Mouse (Mus musculus) kidney, adult 2 months (tissue): ENCODE results near the gene Acaa1a. TPM values are rescaled to one million over a fixed set of nuclear protein-coding genes. Genes with fewer than 3 reads are reported as not detected.
A peak's percentile ranks its signal among the peaks of the same experiment; 100 is the strongest.

Source experiments
- DNase-seq: peaks from one replicate; pipeline ENCODE4 v3.0.0; 2021
- H3K27ac ChIP-seq: fragments of 200-500 bp; 2 replicates; pipeline ENCODE4 v1.5.1; 2012; ENCODE audit warnings: low read depth, low read length, control low read depth, inconsistent platforms; ENCODE audit not compliant: insufficient read depth
- H3K27me3 ChIP-seq: fragments of 200-500 bp; replicated peaks from 2 replicates; pipeline ENCODE4 v1.6.1; 2012; ENCODE audit warnings: mild to moderate bottlenecking, moderate library complexity, low read length, inconsistent platforms; ENCODE audit not compliant: control insufficient read depth, insufficient read depth
- H3K36me3 ChIP-seq: fragments of 200-500 bp; 2 replicates; pipeline ENCODE4 v1.6.1; 2012; ENCODE audit warnings: mild to moderate bottlenecking, moderate library complexity, low read length, inconsistent platforms; ENCODE audit not compliant: control insufficient read depth, insufficient read depth
- H3K4me1 ChIP-seq: fragments of 200-500 bp; 2 replicates; pipeline ENCODE4 v1.6.1; 2011; ENCODE audit warnings: low read length; ENCODE audit not compliant: control insufficient read depth, insufficient read depth
- H3K4me3 ChIP-seq: fragments of 200-500 bp; 2 replicates; pipeline ENCODE4 v1.5.1; 2011; ENCODE audit warnings: mild to moderate bottlenecking, low read depth, low read length, control low read depth; ENCODE audit not compliant: insufficient read depth
- CTCF ChIP-seq: fragments of 200-500 bp; conservative IDR thresholded peaks from 2 replicates; pipeline ENCODE4 v1.5.1; 2011; ENCODE audit warnings: low read depth, mild to moderate bottlenecking, control low read depth, low read length, moderate library complexity, mixed read lengths; ENCODE audit not compliant: insufficient read depth, insufficient read length
- POLR2A ChIP-seq: fragments of 200-500 bp; IDR thresholded peaks from one replicate; pipeline ENCODE4 v1.6.1; 2011; ENCODE audit warnings: low read depth, low read length, control low read depth
- WGBS: fragments of 180-500 bp; shearing (Covaris S2); methylation state at CpG from one replicate; pipeline ENCODE4 v1.1.7; 2018; 5-methylcytosine and 5-hydroxymethylcytosine counted together
- polyA plus RNA-seq: library from polyadenylated mRNA; depleted of rRNA; stranded (reverse); fragments of >200 nt; gene quantifications from 2 replicates; pipeline ENCODE4 v1.2.3, GENCODE M21; 2012

Acaa1a gene
- polyA plus RNA-seq, 1 experiment, result 229 TPM

DNA sequence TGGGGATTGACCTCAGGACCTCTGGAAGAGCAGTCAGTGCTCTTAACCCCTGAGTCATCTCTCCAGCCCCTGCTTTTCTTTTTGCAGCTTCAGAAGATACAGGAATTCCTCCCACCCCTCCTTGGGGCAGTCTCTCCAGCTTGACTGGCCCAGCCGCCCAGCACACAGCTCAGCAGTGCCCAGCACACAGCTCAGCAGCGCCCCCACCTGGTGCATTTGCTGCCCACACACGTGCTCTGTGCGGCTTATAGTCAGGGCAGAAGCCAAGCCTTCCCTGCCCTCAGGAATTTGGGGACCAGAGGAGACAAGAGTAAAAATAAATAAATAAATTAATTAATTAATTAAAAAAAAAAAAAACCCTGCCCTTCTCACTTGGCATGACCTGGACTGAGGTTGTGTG lies 12.6 kb downstream of the Acaa1a start:
- Histone ChIP-seq H3K4me3 (no peak overlapping the region), H3K27ac (no peak overlapping the region), H3K27me3 (no peaks in the 10 kb centered on the region), H3K4me1 (peaks cover 13% of the 10 kb centered on the region; the same call in 1 of the 2 replicates), H3K36me3 (no peaks in the 10 kb centered on the region)
- TF ChIP-seq CTCF, result peak; percentile 89; the same call in 1 of the 2 replicates
- no peak for TF ChIP-seq POLR2A
- WGBS, result 24% methylated on average over 4 of the region's 4 CpGs
- DNase-seq, result peak; percentile 84

GRCm38 (mm10) chr9:119353926-119354325 lies 14.4 kb downstream of the Acaa1a start:
- Histone ChIP-seq H3K36me3 (no peaks in the 10 kb centered on the region), H3K27ac (no peak overlapping the region; the same call in 1 of the 2 replicates), H3K27me3 (no peaks in the 10 kb centered on the region), H3K4me3 (no peak overlapping the region), H3K4me1 (peaks cover 13% of the 10 kb centered on the region; the same call in 1 of the 2 replicates)
- 39% methylated on average over 6 of the region's 6 CpGs for WGBS
- no peak for TF ChIP-seq POLR2A
- TF ChIP-seq CTCF, result no peak
- peak; percentile 91 for DNase-seq

DNA sequence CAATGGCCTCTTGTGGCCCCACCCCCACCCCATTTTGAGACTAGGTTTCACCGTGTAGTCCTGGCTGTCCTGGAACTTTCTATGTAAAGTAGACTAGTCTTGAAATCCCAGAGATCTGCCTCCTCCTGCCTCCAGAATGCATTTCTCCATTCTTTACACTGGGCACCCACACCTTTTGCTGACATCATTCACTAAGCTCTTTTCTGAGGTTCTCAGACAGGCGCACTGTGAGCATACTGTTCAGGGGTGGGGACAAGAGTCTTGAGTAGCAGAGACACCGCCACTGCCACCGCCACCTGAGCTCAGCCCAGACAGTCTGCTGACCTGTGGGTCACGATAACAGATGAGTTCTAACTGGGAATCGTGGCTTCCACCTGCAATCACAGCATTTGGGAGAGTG lies 16.5 kb downstream of the Acaa1a start:
- Histone ChIP-seq H3K36me3 (no peaks in the 10 kb centered on the region; the same call in 1 of the 2 replicates), H3K4me1 (peaks cover 6% of the 10 kb centered on the region; the same call in 1 of the 2 replicates), H3K27ac (no peak overlapping the region), H3K27me3 (no peaks in the 10 kb centered on the region), H3K4me3 (no peak overlapping the region)
- TF ChIP-seq POLR2A (no peak), CTCF (no peak)
- WGBS, result 73% methylated on average over 6 of the region's 6 CpGs
- DNase-seq, result no peak

- 2% methylated on average over 65 of the region's 65 CpGs for WGBS
- Histone ChIP-seq H3K36me3 (no peaks in the 10 kb centered on the region; the same call in 1 of the 2 replicates), H3K4me1 (no peaks in the 10 kb centered on the region; the same call in 1 of the 2 replicates), H3K4me3 (peak within 1 kb of the TSS; percentile 69), H3K27ac (peak within 1 kb of the TSS; percentile 64), H3K27me3 (no peaks in the 10 kb centered on the region)
- DNase-seq, result peak; percentile 97
- TF ChIP-seq POLR2A (peak; percentile 65), CTCF (peak; percentile 79)
Observed at GRCm38 (mm10) chr9:119357331-119358057, 18.0 kb downstream of the Acaa1a start, which contains the start of gene Xylb. Gene Xylb, plus strand, starts transcription at chr9:119357381.

DNA sequence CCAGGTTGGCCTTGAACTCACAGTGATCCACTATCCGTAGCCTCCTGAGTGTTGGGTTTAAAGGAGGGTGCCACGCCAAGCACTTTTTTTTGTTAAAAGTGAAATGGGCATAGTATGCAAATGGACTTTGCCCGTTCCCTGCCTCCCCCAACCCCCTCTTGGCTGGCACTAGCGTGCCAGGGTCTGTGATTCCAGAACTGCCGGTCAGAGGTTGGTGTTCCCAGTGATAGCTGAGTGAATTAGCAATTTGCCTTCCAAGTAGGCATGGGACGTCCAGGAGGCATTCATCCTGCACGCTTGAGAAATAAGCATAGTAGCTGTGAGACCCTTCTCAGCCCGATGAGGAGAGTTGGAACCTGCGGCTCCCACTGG lies 18.6 kb downstream of the Acaa1a start:
- TF ChIP-seq CTCF (no peak), POLR2A (no peak)
- H3K4me3 ChIP-seq, result peak overlapping the region; percentile 69
- H3K27me3 ChIP-seq, result no peaks in the 10 kb centered on the region
- no peaks in the 10 kb centered on the region; the same call in 1 of the 2 replicates for H3K4me1 ChIP-seq
- H3K27ac ChIP-seq, result peak overlapping the region; percentile 64
- no peaks in the 10 kb centered on the region; the same call in 1 of the 2 replicates for H3K36me3 ChIP-seq
- 27% methylated on average over 9 of the region's 9 CpGs for WGBS
- peak; percentile 92 for DNase-seq

- Histone ChIP-seq H3K27ac (no peak overlapping the region), H3K27me3 (no peaks in the 10 kb centered on the region), H3K4me1 (no peaks in the 10 kb centered on the region; the same call in 1 of the 2 replicates), H3K4me3 (no peak overlapping the region), H3K36me3 (no peaks in the 10 kb centered on the region; the same call in 1 of the 2 replicates)
- TF ChIP-seq CTCF (no peak), POLR2A (no peak)
- no peak for DNase-seq
- 87% methylated on average over 5 of the region's 5 CpGs for WGBS
Observed at GRCm38 (mm10) chr9:119361416-119361815, 21.9 kb downstream of the Acaa1a start.

DNA sequence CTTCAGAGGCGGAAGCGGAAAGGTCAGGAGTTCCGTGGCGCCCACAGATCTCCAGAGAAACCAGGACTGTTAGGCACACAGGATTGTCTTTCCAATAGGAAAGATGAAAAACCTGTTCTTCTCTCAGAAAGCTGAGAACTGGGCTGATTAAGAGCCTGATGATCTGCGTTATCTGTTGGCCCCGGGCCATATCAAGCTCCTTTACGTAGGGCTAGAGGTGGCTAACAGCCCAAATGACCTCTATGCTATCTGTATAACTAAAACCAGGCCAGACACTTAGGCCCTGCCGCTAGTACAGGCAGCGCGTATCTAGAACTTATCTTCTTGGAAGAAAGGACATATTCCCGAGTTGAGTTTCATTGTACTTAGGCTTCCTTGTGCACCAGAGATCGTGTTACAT lies 23.8 kb downstream of the Acaa1a start:
- Histone ChIP-seq H3K4me3 (no peak overlapping the region), H3K27me3 (no peaks in the 10 kb centered on the region), H3K27ac (no peak overlapping the region), H3K4me1 (peaks cover 2% of the 10 kb centered on the region; the same call in 1 of the 2 replicates), H3K36me3 (peaks cover 2% of the 10 kb centered on the region; the same call in 1 of the 2 replicates)
- WGBS, result 79% methylated on average over 12 of the region's 12 CpGs
- no peak for DNase-seq
- no peak for TF ChIP-seq POLR2A
- no peak for TF ChIP-seq CTCF
